Mouse (Mus musculus) heart, adult 2 months (tissue): ENCODE measurements at regions not wholly inside any gene's neighbourhood (a gene's known extent, or its start where the extent isn't known, plus 50 kb on each side); places are given as distances from the start of the nearest gene placed in this dataset.

Experiments used
- CTCF ChIP-seq: fragments of 200-600 bp; IDR thresholded peaks from 2 replicates; pipeline ENCODE4 v1.8.1; 2022; ENCODE audit warnings: antibody characterized with exemption, mild to moderate bottlenecking, moderate library complexity
- POLR2A ChIP-seq: fragments of 200-500 bp; IDR thresholded peaks from 2 replicates; pipeline ENCODE4 v1.6.1; 2011; ENCODE audit warnings: mild to moderate bottlenecking, low read depth, low read length, control low read depth; ENCODE audit not compliant: insufficient read depth

DNA sequence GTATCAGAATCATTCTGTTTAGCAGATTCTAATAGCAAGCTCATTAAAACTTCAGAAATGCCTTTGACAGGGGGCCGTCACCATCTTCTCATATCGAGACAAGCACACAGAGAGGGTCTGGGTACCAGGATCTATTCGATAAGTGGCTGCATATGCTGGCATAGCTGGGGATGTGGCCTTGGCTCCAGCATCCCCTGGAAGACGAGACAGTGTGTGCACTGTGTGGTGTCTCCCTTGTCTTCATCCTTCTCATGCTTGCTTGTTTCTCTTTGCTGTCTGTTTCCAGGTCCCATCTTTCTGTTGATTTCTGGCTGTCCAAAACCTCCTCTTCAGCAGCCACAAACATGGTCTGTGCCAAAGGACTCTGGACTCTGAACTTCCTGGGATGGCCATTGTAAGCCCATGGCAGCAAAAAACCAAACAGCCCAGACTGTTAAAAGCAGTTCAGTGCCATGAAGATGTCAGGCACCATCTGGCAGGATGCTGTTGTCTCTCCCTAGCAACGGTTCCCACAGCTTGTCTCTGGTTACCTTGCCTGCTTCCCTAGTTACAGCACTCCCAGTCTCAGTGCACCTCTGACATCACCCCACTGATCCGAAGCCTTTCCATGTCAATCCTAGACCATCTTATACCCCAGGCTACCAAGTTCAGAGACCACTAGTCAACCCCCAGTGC, 56.5 kb downstream of the Kctd12 start:
- no peak for TF ChIP-seq CTCF
- TF ChIP-seq POLR2A, result no peak
